Mouse (Mus musculus) bone marrow macrophage, adult 2 months (primary cell): ENCODE measurements around the gene Cntnap5a. TPM values are rescaled to one million over a fixed set of nuclear protein-coding genes. Genes with fewer than 3 reads are reported as not detected.

Experiments used
- H3K27ac ChIP-seq: 2 replicates; pipeline ENCODE4 v1.5.1; 2012; ENCODE audit warnings: low read depth, low read length; ENCODE audit not compliant: insufficient read depth
- H3K4me1 ChIP-seq: 2 replicates; pipeline ENCODE4 v1.6.1; 2012; ENCODE audit warnings: low read length; ENCODE audit not compliant: control insufficient read depth, insufficient read depth
- H3K4me3 ChIP-seq: 2 replicates; pipeline ENCODE4 v1.5.1; 2012; ENCODE audit warnings: mild to moderate bottlenecking, low read length, moderate library complexity; ENCODE audit not compliant: insufficient read depth
- CTCF ChIP-seq: IDR thresholded peaks from 2 replicates; pipeline ENCODE4 v1.5.1; 2012; ENCODE audit warnings: low read depth, mild to moderate bottlenecking, low read length, moderate library complexity
- POLR2A ChIP-seq: IDR thresholded peaks from 2 replicates; pipeline ENCODE4 v1.6.1; 2012; ENCODE audit warnings: mild to moderate bottlenecking, low read depth, low read length, borderline replicate concordance
- polyA plus RNA-seq: library from polyadenylated mRNA; stranded (reverse); fragments of >200 nt; gene quantifications from 2 replicates; pipeline ENCODE4 v1.2.4, GENCODE M21; 2012; ENCODE audit not compliant: missing spikeins, insufficient read depth, insufficient read length

Gene Cntnap5a
- polyA plus RNA-seq, 1 experiment = not detected

- H3K27ac ChIP-seq = no peak overlapping the region
- H3K4me1 ChIP-seq = no peaks in the 10 kb centered on the region
- TF ChIP-seq CTCF (no peak), POLR2A (no peak)
- no peak overlapping the region for H3K4me3 ChIP-seq
These were observed 351.3 kb downstream of the Cntnap5a start for GRCm38 (mm10) chr1:116035897-116036296.

GRCm38 (mm10) chr1:116036894-116037293, 352.3 kb downstream of the Cntnap5a start:
- Histone ChIP-seq H3K4me3 (no peak overlapping the region), H3K4me1 (no peaks in the 10 kb centered on the region), H3K27ac (no peak overlapping the region)
- TF ChIP-seq CTCF (no peak), POLR2A (no peak)

- Histone ChIP-seq H3K4me1 (no peaks in the 10 kb centered on the region), H3K27ac (no peak overlapping the region), H3K4me3 (no peak overlapping the region)
- TF ChIP-seq POLR2A (no peak), CTCF (no peak)
These were observed 359.5 kb downstream of the Cntnap5a start for GRCm38 (mm10) chr1:116044083-116044482.

- Histone ChIP-seq H3K4me3 (no peak overlapping the region), H3K4me1 (no peaks in the 10 kb centered on the region), H3K27ac (no peak overlapping the region)
- TF ChIP-seq POLR2A = no peak
- TF ChIP-seq CTCF = no peak
These were observed 422.6 kb downstream of the Cntnap5a start for GRCm38 (mm10) chr1:116107010-116107723.

- Histone ChIP-seq H3K4me3 (no peak overlapping the region), H3K27ac (no peak overlapping the region), H3K4me1 (no peaks in the 10 kb centered on the region)
- no peak for TF ChIP-seq CTCF
These were observed 423.1 kb downstream of the Cntnap5a start for GRCm38 (mm10) chr1:116107724-116108058.

GRCm38 (mm10) chr1:116108381-116108780, 423.8 kb downstream of the Cntnap5a start:
- no peaks in the 10 kb centered on the region for H3K4me1 ChIP-seq
- TF ChIP-seq POLR2A (no peak), CTCF (no peak)

GRCm38 (mm10) chr1:116125767-116126166, 441.2 kb downstream of the Cntnap5a start:
- Histone ChIP-seq H3K4me1 (no peaks in the 10 kb centered on the region), H3K4me3 (no peak overlapping the region), H3K27ac (no peak overlapping the region)
- TF ChIP-seq POLR2A (no peak), CTCF (no peak)

More at GRCm38 (mm10) chr1:116108381-116108780, 423.8 kb downstream of the Cntnap5a start:
- Histone ChIP-seq H3K27ac (no peak overlapping the region), H3K4me3 (no peak overlapping the region)

DNA sequence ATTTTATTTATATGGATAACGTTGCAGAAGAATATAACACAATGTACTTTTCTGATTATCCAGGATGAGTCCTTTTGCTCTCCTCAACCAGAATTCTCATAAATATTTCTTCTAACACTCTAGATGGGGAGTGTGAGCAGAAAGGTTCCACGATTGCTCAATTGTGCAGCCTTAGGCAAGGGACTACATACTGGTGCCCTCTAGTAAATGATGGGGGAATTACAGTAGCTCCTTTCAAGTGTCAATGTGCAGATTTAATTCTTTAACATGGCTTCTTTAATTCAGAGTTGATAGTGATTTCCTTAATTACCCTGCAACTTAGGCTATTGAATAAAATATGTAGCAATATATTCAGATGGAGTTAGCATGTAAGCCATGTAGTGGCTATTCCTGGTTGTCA, 442.5 kb downstream of the Cntnap5a start:
- H3K27ac ChIP-seq = no peak overlapping the region
- TF ChIP-seq CTCF = no peak
- TF ChIP-seq POLR2A = no peak
- no peak overlapping the region for H3K4me3 ChIP-seq
- no peaks in the 10 kb centered on the region for H3K4me1 ChIP-seq

- TF ChIP-seq CTCF = no peak
- no peak for TF ChIP-seq POLR2A
- Histone ChIP-seq H3K4me1 (no peaks in the 10 kb centered on the region), H3K27ac (no peak overlapping the region), H3K4me3 (no peak overlapping the region)
These were observed 444.1 kb downstream of the Cntnap5a start for GRCm38 (mm10) chr1:116128450-116129246.

- TF ChIP-seq CTCF = no peak
- TF ChIP-seq POLR2A = no peak
- H3K27ac ChIP-seq = no peak overlapping the region
- H3K4me1 ChIP-seq = no peaks in the 10 kb centered on the region
These were observed 447.9 kb downstream of the Cntnap5a start for GRCm38 (mm10) chr1:116132471-116132870.

More at GRCm38 (mm10) chr1:116132471-116132870, 447.9 kb downstream of the Cntnap5a start:
- no peak overlapping the region for H3K4me3 ChIP-seq
